Mouse (Mus musculus): ENCODE measurements around the gene Hoxd8. TPM values are rescaled to one million over a fixed set of nuclear protein-coding genes. Genes with fewer than 3 reads are reported as not detected.

Hoxd8 gene
- 1.4 TPM for polyA plus RNA-seq (2015; fragmentation: Illumina TruSeq; extraction: RNeasy Lipid Tissue Mini Kit (QIAGEN cat#74804); ENCODE audit: insufficient read depth, low replicate concordance)

GRCm38 (mm10) chr2:74704393-74704998 lies at the start of gene Hoxd8:
Hoxd8 (plus strand) TSS chr2:74704615.

GRCm38 (mm10) chr2:74659507-74660005 lies 44.9 kb upstream of the Hoxd8 start, which contains the start of gene Evx2:
Evx2 (minus strand) TSS chr2:74659557.

GRCm38 (mm10) chr2:74667842-74668357 lies 36.5 kb upstream of the Hoxd8 start, which contains the start of gene Hoxd13:
Hoxd13 (plus strand) TSS chr2:74668310.

GRCm38 (mm10) chr2:74674881-74675665 lies 29.3 kb upstream of the Hoxd8 start, which contains the start of gene Hoxd12:
Hoxd12 (plus strand) TSS chr2:74675013.

GRCm38 (mm10) chr2:74678891-74679595 lies 25.4 kb upstream of the Hoxd8 start, which contains the start of gene Hoxd11:
Hoxd11 (plus strand) TSS chr2:74679557.

GRCm38 (mm10) chr2:74691022-74691951 lies 13.1 kb upstream of the Hoxd8 start, which contains the start of gene Hoxd10:
Hoxd10 (plus strand) TSS chr2:74691924.

GRCm38 (mm10) chr2:74697567-74698121 lies 6.8 kb upstream of the Hoxd8 start, which contains the start of gene Hoxd9:
Hoxd9 (plus strand) TSS chr2:74697727.

GRCm38 (mm10) chr2:74711721-74712621 lies 7.6 kb downstream of the Hoxd8 start, which contains the start of the genes Hoxd3 and Hoxd4:
Hoxd3 (plus strand) TSS chr2:74711927.
Hoxd4 (plus strand) TSS chr2:74711929.

GRCm38 (mm10) chr2:74726551-74726950 lies 22.1 kb downstream of the Hoxd8 start, which contains the start of gene Gm28230:
Gm28230 (plus strand) TSS chr2:74726728.

Other genes with a start within 250 kb of the Hoxd8 start
- 19.6 TPM for gene Lnpk, start 125.2 kb upstream of the Hoxd8 start, polyA plus RNA-seq (2015; fragmentation: Illumina TruSeq; extraction: RNeasy Lipid Tissue Mini Kit (QIAGEN cat#74804); ENCODE audit: insufficient read depth, low replicate concordance)
- not detected for gene Evx2, start 45.1 kb upstream of the Hoxd8 start, polyA plus RNA-seq (2015; fragmentation: Illumina TruSeq; extraction: RNeasy Lipid Tissue Mini Kit (QIAGEN cat#74804); ENCODE audit: insufficient read depth, low replicate concordance)
- not detected for gene Hoxd13, start 36.3 kb upstream of the Hoxd8 start, polyA plus RNA-seq (2015; fragmentation: Illumina TruSeq; extraction: RNeasy Lipid Tissue Mini Kit (QIAGEN cat#74804); ENCODE audit: insufficient read depth, low replicate concordance)
- gene Hoxd12, start 29.6 kb upstream of the Hoxd8 start, polyA plus RNA-seq (2015; fragmentation: Illumina TruSeq; extraction: RNeasy Lipid Tissue Mini Kit (QIAGEN cat#74804); ENCODE audit: insufficient read depth, low replicate concordance), result not detected
- not detected for gene Hoxd11, start 25.1 kb upstream of the Hoxd8 start, polyA plus RNA-seq (2015; fragmentation: Illumina TruSeq; extraction: RNeasy Lipid Tissue Mini Kit (QIAGEN cat#74804); ENCODE audit: insufficient read depth, low replicate concordance)
- not detected for gene Hoxd10, start 12.7 kb upstream of the Hoxd8 start, polyA plus RNA-seq (2015; fragmentation: Illumina TruSeq; extraction: RNeasy Lipid Tissue Mini Kit (QIAGEN cat#74804); ENCODE audit: insufficient read depth, low replicate concordance)
- not detected for gene Hoxd9, start 6.9 kb upstream of the Hoxd8 start, polyA plus RNA-seq (2015; fragmentation: Illumina TruSeq; extraction: RNeasy Lipid Tissue Mini Kit (QIAGEN cat#74804); ENCODE audit: insufficient read depth, low replicate concordance)
- gene Hoxd3, start 7.3 kb downstream of the Hoxd8 start, polyA plus RNA-seq (2015; fragmentation: Illumina TruSeq; extraction: RNeasy Lipid Tissue Mini Kit (QIAGEN cat#74804); ENCODE audit: insufficient read depth, low replicate concordance), result not detected
- 0.23 TPM for gene Hoxd4, start 7.3 kb downstream of the Hoxd8 start, polyA plus RNA-seq (2015; fragmentation: Illumina TruSeq; extraction: RNeasy Lipid Tissue Mini Kit (QIAGEN cat#74804); ENCODE audit: insufficient read depth, low replicate concordance)
- not detected for gene Gm28230, start 22.1 kb downstream of the Hoxd8 start, polyA plus RNA-seq (2015; fragmentation: Illumina TruSeq; extraction: RNeasy Lipid Tissue Mini Kit (QIAGEN cat#74804); ENCODE audit: insufficient read depth, low replicate concordance)
- gene Hoxd1, start 58.4 kb downstream of the Hoxd8 start, polyA plus RNA-seq (2015; fragmentation: Illumina TruSeq; extraction: RNeasy Lipid Tissue Mini Kit (QIAGEN cat#74804); ENCODE audit: insufficient read depth, low replicate concordance), result not detected
- 56.0 TPM for gene Mtx2, start 121.2 kb downstream of the Hoxd8 start, polyA plus RNA-seq (2015; fragmentation: Illumina TruSeq; extraction: RNeasy Lipid Tissue Mini Kit (QIAGEN cat#74804); ENCODE audit: insufficient read depth, low replicate concordance)

Data from spleen, adult 10 weeks (tissue).